In the genomic region with DNA sequence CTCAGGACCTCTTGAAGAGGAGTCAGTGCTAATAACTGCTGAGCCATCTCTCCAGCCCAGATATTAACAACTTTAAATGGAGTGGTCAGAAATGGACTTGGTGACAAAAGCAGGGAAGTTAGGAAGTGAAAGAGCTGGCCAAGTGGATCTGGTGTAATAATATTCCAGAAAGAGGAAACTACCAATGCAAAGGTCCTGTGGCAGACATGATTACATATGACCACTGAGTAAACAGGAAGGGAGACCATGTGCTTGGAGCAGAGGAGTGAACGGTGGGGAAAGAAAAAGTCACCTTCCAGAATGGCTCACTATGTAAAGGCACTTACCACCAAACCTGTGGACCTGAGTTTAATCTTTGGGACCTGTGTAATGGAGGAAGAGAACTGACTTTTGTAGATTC, we compare ENCODE assay signal across 20 mouse cellular contexts. TPM values are rescaled to one million over a fixed set of nuclear protein-coding genes. Genes with fewer than 3 reads are reported as not detected.
A peak's percentile ranks its signal among the peaks of the same experiment; 100 is the strongest.
DNase-seq lines count a peak whose midpoint lies in the region; ATAC-seq and TF ChIP-seq lines count a peak whose summit lies in the region.
"Had no signal": no experiment of that assay in that cellular context is flagged by ENCODE, and none has a peak within 500 bp of the region (broad histone marks: within the 10 kb centered on the region; RNA-seq: fewer than 3 reads in every experiment).

No protein-coding gene starts in this region.

- H3K9ac ChIP-seq in hindbrain, embryonic 14.5 days: no peak overlapping the region
- H3K9ac ChIP-seq: embryonic facial prominence, embryonic 12.5 days; forebrain, embryonic 13.5 days; forebrain, embryonic 15.5 days; forebrain, postnatal 0 days had no signal

- no peak for TF ChIP-seq POLR2A in bone marrow macrophage, adult 2 months (IDR thresholded peaks at IDR 0.05; ENCODE audit: borderline replicate concordance, low read depth, low read length)

- H3K27ac ChIP-seq in bone marrow macrophage, adult 2 months (ENCODE audit: insufficient read depth, low read depth, low read length): peak overlapping the region; percentile 59
- no peak overlapping the region for H3K27ac ChIP-seq in hindbrain, embryonic 14.5 days
- H3K27ac ChIP-seq: embryonic facial prominence, embryonic 10.5 days; embryonic facial prominence, embryonic 12.5 days; forebrain, embryonic 13.5 days; forebrain, embryonic 15.5 days had no signal

- no peak overlapping the region for H3K4me3 ChIP-seq in bone marrow macrophage, adult 2 months (ENCODE audit: insufficient read depth, low read length)
- H3K4me3 ChIP-seq in hindbrain, embryonic 14.5 days (replicated peaks; ENCODE audit: low read length): no peak overlapping the region
- H3K4me3 ChIP-seq: embryonic facial prominence, embryonic 10.5 days; embryonic facial prominence, embryonic 12.5 days; forebrain, embryonic 13.5 days; forebrain, embryonic 15.5 days had no signal

- peaks cover 15% of the 10 kb centered on the region for H3K4me1 ChIP-seq in bone marrow macrophage, adult 2 months (ENCODE audit: control insufficient read depth, insufficient read depth, low read length)
- no peaks in the 10 kb centered on the region for H3K4me1 ChIP-seq in hindbrain, embryonic 14.5 days (replicated peaks; ENCODE audit: control insufficient read depth, insufficient read depth, low read length)
- H3K4me1 ChIP-seq: embryonic facial prominence, embryonic 10.5 days; embryonic facial prominence, embryonic 12.5 days; forebrain, embryonic 13.5 days; forebrain, embryonic 15.5 days had no signal

- no peak for DNase-seq in lung, postnatal 14 days
- DNase-seq in lung, postnatal 36 days: no peak
- no peak for DNase-seq in hindbrain, embryonic 14.5 days (ENCODE audit: low spot score)
- DNase-seq: adrenal gland, adult 2 months; adrenal gland, postnatal 10 days; adrenal gland, postnatal 25 days; cerebellum, adult 11-12 months; cerebellum, adult 2 months; cerebellum, adult 9-10 months; cerebellum, postnatal 10 days; cerebellum, postnatal 25 days; forebrain, postnatal 0 days had no signal

- H3K4me2 ChIP-seq in hindbrain, embryonic 14.5 days (replicated peaks): no peak overlapping the region
- H3K4me2 ChIP-seq: embryonic facial prominence, embryonic 12.5 days; forebrain, embryonic 13.5 days; forebrain, embryonic 15.5 days had no signal

- H3K27me3 ChIP-seq in hindbrain, embryonic 14.5 days (ENCODE audit: control insufficient read depth, insufficient read depth, low read length): no peaks in the 10 kb centered on the region
- H3K27me3 ChIP-seq: embryonic facial prominence, embryonic 12.5 days; forebrain, embryonic 13.5 days; forebrain, embryonic 15.5 days had no signal

- 0 out of 2 replicates have a peak, but pooled peaks have one; percentile 52 for ATAC-seq in megakaryocyte, adult 5-6 weeks (ENCODE audit: poor library complexity, severe bottlenecking)
- ATAC-seq in monocyte, adult 5-6 weeks (replicated peaks; ENCODE audit: insufficient number of reproducible peaks, low FRiP score, low TSS enrichment, poor library complexity, severe bottlenecking): peak; percentile 66
- ATAC-seq in hindbrain, embryonic 14.5 days (ENCODE audit: low FRiP score): no peak
- ATAC-seq: forebrain, embryonic 13.5 days; forebrain, embryonic 15.5 days; forebrain, postnatal 0 days had no signal

- WGBS in hindbrain, embryonic 14.5 days: 78% methylated on average over 1 of the region's 1 CpGs

- H3K9me3 ChIP-seq in hindbrain, embryonic 14.5 days (ENCODE audit: control insufficient read depth, low read length): no peaks in the 10 kb centered on the region
- H3K9me3 ChIP-seq: embryonic facial prominence, embryonic 10.5 days; embryonic facial prominence, embryonic 12.5 days; forebrain, embryonic 13.5 days; forebrain, embryonic 15.5 days; G1E had no signal

- TF ChIP-seq CTCF in bone marrow macrophage, adult 2 months (IDR thresholded peaks at IDR 0.05; ENCODE audit: low read depth, low read length): no peak

- no peaks in the 10 kb centered on the region for H3K36me3 ChIP-seq in hindbrain, embryonic 14.5 days (replicated peaks; ENCODE audit: control insufficient read depth, insufficient read depth)
- H3K36me3 ChIP-seq: embryonic facial prominence, embryonic 10.5 days; embryonic facial prominence, embryonic 12.5 days; forebrain, embryonic 15.5 days; G1E had no signal

RNA-seq across cellular contexts. Expression of a gene that starts 11.0 kb away (rescaled TPM):
- polyA plus RNA-seq in bone marrow macrophage, adult 2 months (2012; ENCODE audit: insufficient read depth, insufficient read length, missing spikeins): 27.5 and 33.3 TPM in 2 replicates
- total RNA-seq in megakaryocyte, adult 5-6 weeks (2015): 12.3 and 16.2 TPM in 2 replicates
- total RNA-seq in megakaryocyte, adult 5-6 weeks (2017): 13.5 and 14.8 TPM in 2 replicates
- 8.6 to 12.3 TPM (median 10.3 TPM) in 3 replicates for total RNA-seq in monocyte, adult 5-6 weeks (2017)
- polyA plus RNA-seq in hindbrain, embryonic 14.5 days (2014; fragmentation: Nextera tagmentation; extraction: Ambion mirVana): 44.7 and 47.7 TPM in 2 replicates

RNA-seq across cellular contexts. Expression of a gene that starts 17.6 kb away (rescaled TPM):
- 8.4 and 11.0 TPM in 2 replicates for polyA plus RNA-seq in bone marrow macrophage, adult 2 months (2012; ENCODE audit: insufficient read depth, insufficient read length, missing spikeins)
- total RNA-seq in megakaryocyte, adult 5-6 weeks (2015): 0.59 and 0.80 TPM in 2 replicates
- 0.33 and 0.73 TPM in 2 replicates for total RNA-seq in megakaryocyte, adult 5-6 weeks (2017)
- total RNA-seq in monocyte, adult 5-6 weeks (2017): 0.29 to 1.2 TPM in 2 of 3 replicates, not detected in the other
- 19.1 and 25.1 TPM in 2 replicates for polyA plus RNA-seq in hindbrain, embryonic 14.5 days (2014; fragmentation: Nextera tagmentation; extraction: Ambion mirVana)
- polyA plus RNA-seq: G1E had no signal

RNA-seq across cellular contexts. Expression of a gene that starts 25.1 kb away (rescaled TPM):
- 1,369 and 1,530 TPM in 2 replicates for polyA plus RNA-seq in bone marrow macrophage, adult 2 months (2012; ENCODE audit: insufficient read depth, insufficient read length, missing spikeins)
- 875 and 928 TPM in 2 replicates for total RNA-seq in megakaryocyte, adult 5-6 weeks (2015)
- 2,242 and 2,459 TPM in 2 replicates for total RNA-seq in megakaryocyte, adult 5-6 weeks (2017)
- 887 to 1,482 TPM (median 1,008 TPM) in 3 replicates for total RNA-seq in monocyte, adult 5-6 weeks (2017)
- 580 and 749 TPM in 2 replicates for polyA plus RNA-seq in hindbrain, embryonic 14.5 days (2014; fragmentation: Nextera tagmentation; extraction: Ambion mirVana)

RNA-seq across cellular contexts. Expression of a gene that starts 25.1 kb away (rescaled TPM):
- 197 and 199 TPM in 2 replicates for polyA plus RNA-seq in bone marrow macrophage, adult 2 months (2012; ENCODE audit: insufficient read depth, insufficient read length, missing spikeins)
- total RNA-seq in megakaryocyte, adult 5-6 weeks (2015): 150 and 160 TPM in 2 replicates
- total RNA-seq in megakaryocyte, adult 5-6 weeks (2017): 110 and 139 TPM in 2 replicates
- total RNA-seq in monocyte, adult 5-6 weeks (2017): 107 to 131 TPM (median 117 TPM) in 3 replicates
- polyA plus RNA-seq in hindbrain, embryonic 14.5 days (2014; fragmentation: Nextera tagmentation; extraction: Ambion mirVana): 487 and 568 TPM in 2 replicates

RNA-seq across cellular contexts. Expression of a gene that starts 38.9 kb away (rescaled TPM):
- 128 TPM in 2 replicates for polyA plus RNA-seq in bone marrow macrophage, adult 2 months (2012; ENCODE audit: insufficient read depth, insufficient read length, missing spikeins)
- 94.0 and 104 TPM in 2 replicates for total RNA-seq in megakaryocyte, adult 5-6 weeks (2015)
- 26.7 and 41.1 TPM in 2 replicates for total RNA-seq in megakaryocyte, adult 5-6 weeks (2017)
- total RNA-seq in monocyte, adult 5-6 weeks (2017): 41.4 to 78.7 TPM (median 59.2 TPM) in 3 replicates
- 370 and 430 TPM in 2 replicates for polyA plus RNA-seq in hindbrain, embryonic 14.5 days (2014; fragmentation: Nextera tagmentation; extraction: Ambion mirVana)
